Mouse (Mus musculus): ENCODE results near the gene Rtl1.

DNA sequence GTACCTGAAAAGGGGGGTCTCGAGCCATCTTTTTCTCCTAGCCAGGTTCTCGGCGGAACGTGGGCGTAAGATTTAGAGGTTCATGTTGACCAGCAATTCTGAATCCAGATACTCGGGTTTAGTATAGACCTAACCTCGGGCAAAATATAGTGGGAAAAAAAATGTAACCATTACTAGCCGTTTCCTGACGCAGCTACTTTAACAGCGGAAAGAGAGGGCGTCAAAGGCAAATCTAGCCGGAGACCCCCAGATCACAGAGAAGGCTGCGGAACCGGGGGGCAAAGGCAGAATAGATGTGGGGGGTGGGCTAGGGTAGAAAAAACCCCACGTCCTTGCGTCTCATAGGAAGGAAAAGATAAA is 58.6 kb downstream of the Rtl1 start:
- no peak for TF ChIP-seq CTCF (IDR thresholded peaks at IDR 0.05; ENCODE audit: low read depth)
- TF ChIP-seq EP300 (IDR thresholded peaks at IDR 0.05; ENCODE audit: low read depth): no peak
